Mouse (Mus musculus) brain, embryonic 14.5 days (tissue): ENCODE measurements around the gene Igf2r. TPM values are rescaled to one million over a fixed set of nuclear protein-coding genes. Genes with fewer than 3 reads are reported as not detected.

ENCODE experiments used
- DNase-seq: peaks from one replicate; pipeline ENCODE4 v3.0.0-alpha.2; 2011; ENCODE audit warnings: low read depth
- CTCF ChIP-seq: fragments of 200-500 bp; IDR thresholded peaks from 2 replicates; pipeline ENCODE4 v1.5.1; 2012; ENCODE audit warnings: inconsistent platforms, mild to moderate bottlenecking, moderate library complexity, borderline replicate concordance; ENCODE audit not compliant: insufficient read depth, insufficient read length; ENCODE audit errors: extremely low read depth
- POLR2A ChIP-seq: fragments of 200-500 bp; IDR thresholded peaks from 2 replicates; pipeline ENCODE4 v1.6.1; 2012; ENCODE audit warnings: mild to moderate bottlenecking, inconsistent platforms, borderline replicate concordance; ENCODE audit not compliant: poor library complexity, insufficient read depth, insufficient read length, severe bottlenecking; ENCODE audit errors: extremely low read depth
- polyA plus RNA-seq: library from polyadenylated mRNA; depleted of rRNA; stranded (reverse); fragments of >200 nt; gene quantifications from 2 replicates; pipeline ENCODE4 v1.2.3, GENCODE M21; 2012

Igf2r gene
- polyA plus RNA-seq, 1 experiment = 24.5 TPM

DNA sequence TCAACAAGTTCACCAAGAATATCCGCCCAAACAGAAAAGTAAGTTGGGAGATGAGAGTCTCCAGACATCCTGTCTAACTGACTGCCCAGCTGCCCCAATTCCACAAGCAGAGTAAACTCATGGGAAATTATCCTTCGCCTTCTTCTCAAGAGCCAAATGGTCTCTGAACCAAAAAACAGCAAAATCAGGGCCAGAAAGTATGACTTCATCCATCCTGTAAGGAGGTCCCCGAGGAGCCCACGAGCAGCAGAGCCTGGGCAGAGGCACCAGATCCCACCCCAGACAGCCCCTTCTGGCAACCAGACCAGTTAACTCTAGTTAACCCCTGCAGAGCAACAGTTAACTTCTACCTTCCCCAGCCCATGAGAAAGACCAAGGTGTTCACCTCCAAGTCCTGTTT is 29.9 kb downstream of the Igf2r start:
- DNase-seq = no peak
- TF ChIP-seq POLR2A (no peak), CTCF (no peak)

- TF ChIP-seq CTCF (no peak), POLR2A (no peak)
- no peak for DNase-seq
Measured at GRCm38 (mm10) chr17:12737934-12738333, 31.5 kb downstream of the Igf2r start.

DNA sequence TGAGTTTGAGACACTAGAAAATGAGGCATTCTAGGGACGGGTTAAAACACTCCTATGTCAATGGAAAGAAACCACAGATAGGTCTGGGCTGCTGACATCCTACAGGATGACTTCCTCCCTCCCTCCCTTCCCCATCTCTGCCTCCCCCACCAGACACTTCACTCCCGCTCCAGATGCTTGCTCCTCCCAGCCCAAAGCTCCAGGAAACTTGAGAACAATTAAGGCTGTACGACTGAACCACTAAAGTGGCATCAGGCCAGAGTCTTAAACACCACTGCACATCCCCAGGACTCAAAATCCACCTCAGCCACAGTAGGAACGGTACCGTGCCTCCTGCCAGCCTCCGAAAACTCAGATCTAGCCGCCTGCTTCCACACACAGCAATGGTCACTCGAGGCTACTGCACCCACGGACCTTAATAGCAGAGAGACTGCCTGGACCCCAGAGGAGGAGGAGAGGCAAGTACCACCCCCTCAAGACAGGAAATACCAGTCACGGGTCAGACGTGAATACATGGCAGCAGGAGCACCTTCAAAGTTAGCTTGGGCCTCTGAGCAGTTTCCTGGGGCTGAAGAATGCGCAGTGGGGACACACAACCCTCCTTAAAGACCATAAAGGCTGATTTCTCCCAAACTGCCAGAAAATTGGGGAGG is 35.1 kb downstream of the Igf2r start:
- TF ChIP-seq CTCF = no peak
- no peak for TF ChIP-seq POLR2A
- DNase-seq = no peak

DNA sequence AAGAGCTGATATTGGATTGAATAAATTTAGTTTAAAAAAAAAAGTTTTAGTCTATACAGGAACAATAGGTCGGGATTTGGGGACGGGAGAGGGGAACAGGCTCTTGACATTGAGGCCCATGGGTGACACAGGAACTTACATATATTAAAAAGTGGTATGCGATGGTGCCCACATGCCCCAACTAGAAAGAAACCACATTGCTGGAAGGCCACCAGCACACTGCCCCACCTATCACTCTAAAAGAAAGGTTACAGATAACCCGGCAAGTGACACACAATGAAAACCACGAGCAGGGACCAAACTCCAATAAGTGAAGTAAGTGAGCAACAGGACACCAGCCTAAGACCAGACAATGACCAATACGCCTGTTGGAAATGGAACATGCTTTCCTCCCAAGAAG is 36.3 kb downstream of the Igf2r start:
- no peak for TF ChIP-seq CTCF
- no peak for TF ChIP-seq POLR2A
- DNase-seq = no peak

DNA sequence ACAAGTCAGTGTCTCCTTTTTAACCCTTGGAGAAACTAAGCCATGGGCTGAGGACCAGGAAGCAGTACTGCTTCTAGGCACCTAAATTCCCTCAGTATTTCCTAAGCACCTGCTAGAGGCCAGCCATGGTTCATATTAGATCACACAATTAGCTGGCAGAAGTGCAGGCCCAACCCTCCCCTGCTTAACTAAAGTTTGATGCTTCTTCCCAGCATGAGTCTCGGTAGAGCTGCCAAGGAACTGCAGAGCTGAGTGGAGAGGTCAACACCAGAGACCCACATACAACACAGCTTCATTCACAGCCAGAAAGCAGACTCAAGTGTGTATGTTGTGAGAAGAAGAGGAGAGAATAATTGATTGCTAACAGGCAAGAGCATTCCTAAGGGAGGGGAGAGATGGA is 40.9 kb downstream of the Igf2r start:
- peak; percentile 60 for DNase-seq

GRCm38 (mm10) chr17:12727748-12728147 is 41.7 kb downstream of the Igf2r start:
- no peak for TF ChIP-seq CTCF
- no peak for TF ChIP-seq POLR2A
- no peak for DNase-seq

More for the DNA sequence above, 40.9 kb downstream of the Igf2r start:
- TF ChIP-seq CTCF = no peak
- TF ChIP-seq POLR2A = no peak

DNA sequence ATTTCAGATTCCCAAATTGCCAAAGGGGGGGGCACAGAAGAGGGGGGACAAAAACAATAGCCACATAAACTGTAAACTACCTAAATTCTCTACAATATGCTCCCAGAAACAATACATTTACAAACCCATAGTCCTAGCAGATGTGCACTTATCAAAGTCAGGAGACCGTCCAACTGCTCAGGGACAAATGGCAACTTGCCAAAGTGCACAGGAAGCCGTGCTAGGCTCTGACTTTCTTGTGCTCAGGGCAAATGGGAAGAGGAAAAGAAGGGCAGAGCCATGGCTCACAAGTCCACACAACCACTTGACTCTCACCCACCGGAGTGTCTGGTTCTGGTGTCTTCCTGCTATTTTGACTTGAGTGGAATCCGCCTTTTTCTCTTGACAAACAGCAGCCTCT is 43.6 kb downstream of the Igf2r start:
- peak; percentile 66 for DNase-seq
- TF ChIP-seq POLR2A = no peak

DNA sequence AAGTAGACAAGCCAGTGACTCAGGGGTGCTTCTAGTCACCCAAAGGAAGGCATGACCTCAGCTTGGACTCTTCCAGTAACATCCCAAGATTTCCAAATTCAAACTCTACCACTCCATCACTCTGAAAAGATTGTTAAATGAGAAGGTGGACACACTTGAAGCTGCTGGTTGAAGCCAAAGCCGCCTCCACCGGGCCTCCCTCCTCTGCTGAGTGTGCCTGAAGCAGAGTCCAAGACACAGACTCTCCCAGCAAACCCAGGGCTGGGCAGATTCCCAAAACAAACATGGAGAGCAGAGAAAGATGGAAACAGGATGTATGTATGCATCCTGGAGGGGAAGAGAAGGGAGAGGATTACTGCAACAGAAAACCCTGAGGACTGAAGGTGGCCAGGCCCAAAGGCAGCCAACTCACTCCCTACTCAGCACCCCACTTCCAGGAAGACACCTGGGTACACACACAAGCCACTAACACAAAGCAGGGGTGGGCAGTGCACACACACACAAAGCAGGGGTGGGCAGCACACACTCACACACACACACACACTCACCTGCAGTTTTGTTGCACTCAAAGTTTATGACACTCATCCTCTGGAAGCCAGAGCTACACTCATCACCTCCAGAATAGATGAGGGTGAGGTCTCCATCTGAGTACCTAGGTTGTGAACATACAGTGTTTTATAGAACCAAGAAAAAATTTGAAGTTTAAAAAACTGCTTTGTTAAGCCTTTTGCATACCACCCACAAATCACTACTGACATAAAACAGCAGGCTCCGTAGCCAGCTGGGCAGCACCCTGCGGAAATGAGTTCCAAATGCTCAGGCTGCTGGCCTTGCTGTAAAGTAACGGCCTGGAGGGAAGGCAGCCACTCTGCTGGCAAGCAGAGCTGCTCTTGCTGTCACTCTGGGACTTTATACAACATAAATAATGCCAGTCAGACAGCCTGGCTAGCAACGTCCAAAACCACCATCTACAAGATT is 44.4 kb downstream of the Igf2r start:
- no peak for TF ChIP-seq POLR2A
- peak; percentile 50 for DNase-seq

- DNase-seq = no peak
- no peak for TF ChIP-seq POLR2A
- TF ChIP-seq CTCF = no peak
Measured at GRCm38 (mm10) chr17:12723986-12724766, 45.3 kb downstream of the Igf2r start.

GRCm38 (mm10) chr17:12722622-12723021 is 46.8 kb downstream of the Igf2r start:
- TF ChIP-seq CTCF (no peak), POLR2A (no peak)
- DNase-seq = no peak

DNA sequence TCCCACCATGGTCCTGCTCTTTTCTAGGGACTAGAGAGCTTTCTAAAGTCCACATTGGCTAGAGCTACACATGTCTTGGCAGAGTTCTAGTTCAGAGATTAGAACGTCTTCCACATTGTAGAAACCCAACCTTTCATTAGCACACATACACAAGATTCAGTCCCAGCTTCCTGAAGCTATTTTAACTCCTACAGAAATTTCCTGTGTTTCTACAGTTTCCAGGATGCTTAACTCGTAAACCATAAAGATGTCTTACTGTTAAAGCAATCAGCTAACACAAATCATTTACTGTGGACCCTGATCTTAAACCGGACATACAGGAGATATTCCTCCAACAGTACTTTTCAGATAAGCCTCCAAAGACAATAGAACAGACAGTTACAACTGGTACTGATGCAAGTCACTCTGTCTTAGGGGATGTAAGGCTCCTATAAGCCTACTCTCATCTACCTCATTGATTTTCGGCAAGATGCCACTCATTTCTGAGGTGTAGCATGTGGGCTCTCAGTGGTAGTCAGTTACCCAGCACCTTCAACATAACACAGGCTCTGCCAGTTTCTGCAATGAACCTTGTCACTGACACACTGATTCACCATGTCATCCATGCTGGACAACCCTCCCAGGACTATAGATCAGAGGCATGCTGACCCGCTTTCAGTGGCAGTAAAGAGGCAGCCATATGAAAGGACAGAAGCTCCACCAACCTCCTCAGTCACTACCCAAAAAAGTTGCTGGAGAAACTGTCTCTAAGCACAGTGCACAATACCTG is 48.2 kb downstream of the Igf2r start:
- no peak for DNase-seq
- TF ChIP-seq POLR2A (no peak), CTCF (no peak)

GRCm38 (mm10) chr17:12718251-12718650 is 51.2 kb downstream of the Igf2r start:
- DNase-seq = peak; percentile 71
- TF ChIP-seq CTCF = no peak
